Mouse (Mus musculus) spleen, adult 2 months (tissue): ENCODE data around the gene Rmdn2.

Experiments
- CTCF ChIP-seq: fragments of 200-500 bp; IDR thresholded peaks from 2 replicates; pipeline ENCODE4 v1.5.1; 2011; ENCODE audit warnings: mild to moderate bottlenecking, inconsistent platforms; ENCODE audit not compliant: insufficient read depth, insufficient read length, insufficient replicate concordance; ENCODE audit errors: extremely low read depth
- POLR2A ChIP-seq: fragments of 200-500 bp; IDR thresholded peaks from 2 replicates; pipeline ENCODE4 v1.6.1; 2011; ENCODE audit warnings: low read depth, low read length, inconsistent platforms

GRCm38 (mm10) chr17:79699197-79699596 is 87.5 kb downstream of the Rmdn2 start:
- no peak for TF ChIP-seq POLR2A
- no peak for TF ChIP-seq CTCF
